Mouse (Mus musculus) CH12.LX (cell line): ENCODE results near the gene 9130213A22Rik.

Experiments
- BHLHE40 ChIP-seq: IDR thresholded peaks from 2 replicates; pipeline ENCODE4 v1.6.1; 2011; ENCODE audit warnings: mild to moderate bottlenecking, low read depth, low read length, improper control_type of control experiment
- CHD1 ChIP-seq: IDR thresholded peaks from 2 replicates; pipeline ENCODE4 v1.6.1; 2012; ENCODE audit warnings: low read depth, low read length, improper control_type of control experiment, inconsistent platforms
- CTCF ChIP-seq, 2 experiments: IDR thresholded peaks in 1 of 2; conservative IDR thresholded peaks in 1 of 2; 2 replicates each; pipeline ENCODE4 v1.5.1; 2011 to 2012; ENCODE audit warnings: low read depth in 2 of 2, low read length in 2 of 2, improper control_type of control experiment in 1 of 2, inconsistent platforms in 1 of 2, mild to moderate bottlenecking in 1 of 2, moderate library complexity in 1 of 2
- EP300 ChIP-seq: IDR thresholded peaks from 2 replicates; pipeline ENCODE4 v1.6.1; 2011; ENCODE audit warnings: low read length, improper control_type of control experiment
- HCFC1 ChIP-seq: IDR thresholded peaks from 2 replicates; pipeline ENCODE4 v1.6.1; 2012; ENCODE audit warnings: low read depth, mild to moderate bottlenecking, inconsistent platforms, low read length, improper control_type of control experiment
- MAFK ChIP-seq: IDR thresholded peaks from 2 replicates; pipeline ENCODE4 v1.6.1; 2011; ENCODE audit warnings: low read length, improper control_type of control experiment; ENCODE audit not compliant: insufficient replicate concordance
- MAZ ChIP-seq: IDR thresholded peaks from 2 replicates; pipeline ENCODE4 v1.6.1; 2012; ENCODE audit warnings: low read depth, mild to moderate bottlenecking, inconsistent platforms, low read length, improper control_type of control experiment, moderate library complexity
- MEF2A ChIP-seq: IDR thresholded peaks from 2 replicates; pipeline ENCODE4 v1.6.1; 2014; ENCODE audit warnings: low read depth, mild to moderate bottlenecking, inconsistent platforms, low read length, improper control_type of control experiment, borderline replicate concordance
- POLR2A ChIP-seq: IDR thresholded peaks from 2 replicates; pipeline ENCODE4 v1.6.1; 2011; ENCODE audit warnings: low read depth, mild to moderate bottlenecking, improper control_type of control experiment, low read length
- POLR2AphosphoS2 ChIP-seq: IDR thresholded peaks from 2 replicates; pipeline ENCODE4 v1.6.1; 2011; ENCODE audit warnings: low read depth, low read length, improper control_type of control experiment
- RAD21 ChIP-seq: IDR thresholded peaks from 2 replicates; pipeline ENCODE4 v1.6.1; 2011; ENCODE audit warnings: low read depth, mild to moderate bottlenecking, low read length, improper control_type of control experiment, moderate library complexity
- USF1 ChIP-seq: IDR thresholded peaks from 2 replicates; pipeline ENCODE4 v1.6.1; 2014; ENCODE audit warnings: low read depth, mild to moderate bottlenecking, inconsistent platforms, low read length, improper control_type of control experiment
- USF2 ChIP-seq: conservative IDR thresholded peaks from 2 replicates; pipeline ENCODE4 v1.6.1; 2011; ENCODE audit warnings: low read depth, low read length, improper control_type of control experiment
- ZMIZ1 ChIP-seq: IDR thresholded peaks from 2 replicates; pipeline ENCODE4 v1.6.1; 2012; ENCODE audit warnings: low read depth, mild to moderate bottlenecking, inconsistent platforms, low read length, improper control_type of control experiment

DNA sequence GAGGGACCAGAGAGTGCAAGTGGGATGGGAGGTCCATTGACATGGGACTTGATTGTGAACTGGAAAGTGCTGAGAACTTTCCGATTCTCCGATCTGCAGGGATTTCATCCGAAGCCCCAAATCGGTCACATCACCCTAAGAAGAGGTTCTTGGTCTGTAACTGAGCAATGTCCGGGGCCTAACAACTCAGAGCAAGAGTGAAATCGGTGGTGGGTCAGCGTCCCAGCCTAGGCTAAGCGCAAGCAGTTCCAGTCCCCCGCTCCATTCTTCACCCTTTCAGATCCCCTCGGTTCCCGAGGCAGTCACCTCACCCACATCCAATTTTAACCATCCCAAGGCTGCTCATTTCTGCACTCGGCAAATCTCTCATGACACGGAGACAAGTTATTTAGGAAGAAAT is 52.3 kb downstream of the 9130213A22Rik start:
- TF ChIP-seq POLR2AphosphoS2 (no peak), USF2 (no peak), CTCF (conservative IDR thresholded peaks at IDR 0.05 in 1 of 2, IDR thresholded peaks at IDR 0.05 in 1 of 2; ENCODE audit: low read depth in 2 of 2, low read length in 2 of 2) (no peak), MEF2A (no peak), USF1 (no peak), HCFC1 (no peak), ZMIZ1 (no peak), MAFK (no peak), MAZ (no peak), EP300 (no peak), RAD21 (no peak), POLR2A (no peak), CHD1 (no peak), BHLHE40 (no peak)
